ENCODE assay signal across 8 mouse cellular contexts in the genomic region with DNA sequence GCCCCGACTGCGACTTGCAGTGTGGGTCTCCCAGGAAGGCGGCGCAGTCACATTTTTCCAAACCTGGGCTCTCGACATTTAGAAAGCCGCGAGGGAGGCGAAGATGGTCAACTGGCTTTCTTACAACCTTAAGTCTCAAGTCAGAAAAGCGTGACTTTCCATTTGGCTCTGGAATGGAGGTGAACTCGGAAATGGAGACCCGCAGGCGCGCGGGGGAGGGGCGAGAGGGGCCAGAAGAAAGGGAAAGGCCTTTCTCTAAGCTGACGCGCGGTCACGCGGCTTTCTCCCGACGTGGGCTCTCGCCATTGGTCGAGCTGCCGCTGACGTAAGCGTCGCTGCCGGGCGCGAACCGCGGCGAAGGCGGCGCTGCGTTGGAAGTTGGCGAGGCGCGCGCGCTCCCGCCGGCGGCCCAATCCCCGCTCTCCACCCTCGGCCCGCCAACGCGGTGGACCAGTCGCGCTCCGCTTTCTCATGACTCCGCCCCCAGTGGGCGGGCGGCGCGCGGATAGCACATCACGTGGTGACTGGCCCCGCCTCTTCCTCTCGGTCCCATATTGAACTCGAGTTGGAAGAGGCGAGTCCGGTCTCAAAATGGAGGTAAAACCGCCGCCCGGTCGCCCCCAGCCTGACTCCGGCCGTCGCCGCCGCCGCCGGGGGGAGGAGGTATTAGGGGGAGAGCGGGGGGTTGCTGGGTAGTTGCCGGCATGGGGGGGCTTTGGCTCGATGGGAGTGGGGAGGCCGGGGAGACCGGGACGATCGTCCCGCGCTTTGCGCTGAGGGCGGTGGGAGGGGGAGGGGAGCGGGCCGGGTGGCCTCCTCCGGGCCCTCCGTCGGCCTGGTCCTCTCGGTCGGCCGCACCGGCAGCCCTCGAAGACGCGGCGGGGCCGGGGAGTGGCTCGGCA. TPM values are rescaled to one million over a fixed set of nuclear protein-coding genes. Genes with fewer than 3 reads are reported as not detected.
DNase-seq lines count a peak whose midpoint lies in the region; ATAC-seq lines count a peak whose summit lies in the region.

TSS of gene Hnrnpa3 (plus strand) at position 535 of the 902 bp plus-strand sequence.

- H3K27ac ChIP-seq in forebrain, embryonic 10.5 days = peak within 1 kb of the TSS; percentile 100
- H3K27ac ChIP-seq in heart, embryonic 15.5 days = peak within 1 kb of the TSS; percentile 99
- peak within 1 kb of the TSS; percentile 97 for H3K27ac ChIP-seq in liver, embryonic 15.5 days (replicated peaks)
- H3K27ac ChIP-seq in neural tube, embryonic 12.5 days = peak within 1 kb of the TSS; percentile 98

- WGBS in forebrain, embryonic 10.5 days = under 1% methylated on average over 101 of the region's 102 CpGs
- under 1% methylated on average over 93 of the region's 102 CpGs for WGBS in heart, embryonic 15.5 days
- under 1% methylated on average over 101 of the region's 102 CpGs for WGBS in liver, embryonic 15.5 days (ENCODE audit: insufficient replicate concordance)
- WGBS in neural tube, embryonic 12.5 days = under 1% methylated on average over 95 of the region's 102 CpGs

- H3K9ac ChIP-seq in heart, embryonic 15.5 days = peak within 1 kb of the TSS; percentile 99
- H3K9ac ChIP-seq in liver, embryonic 15.5 days = peak within 1 kb of the TSS; percentile 98
- H3K9ac ChIP-seq in neural tube, embryonic 12.5 days = peak within 1 kb of the TSS; percentile 99

- peak within 1 kb of the TSS; percentile 72 for H3K4me2 ChIP-seq in heart, embryonic 15.5 days
- peak within 1 kb of the TSS; percentile 87 for H3K4me2 ChIP-seq in liver, embryonic 15.5 days
- peak within 1 kb of the TSS; percentile 75 for H3K4me2 ChIP-seq in neural tube, embryonic 12.5 days (replicated peaks)

- no peaks in the 10 kb centered on the region for H3K27me3 ChIP-seq in forebrain, embryonic 10.5 days (ENCODE audit: poor library complexity, severe bottlenecking)
- H3K27me3 ChIP-seq in heart, embryonic 15.5 days = no peaks in the 10 kb centered on the region
- H3K27me3 ChIP-seq in liver, embryonic 15.5 days = no peaks in the 10 kb centered on the region
- H3K27me3 ChIP-seq in neural tube, embryonic 12.5 days (replicated peaks) = no peaks in the 10 kb centered on the region

- H3K4me3 ChIP-seq in forebrain, embryonic 10.5 days = peak within 1 kb of the TSS; percentile 93
- H3K4me3 ChIP-seq in heart, embryonic 15.5 days = peak within 1 kb of the TSS; percentile 95
- peak within 1 kb of the TSS; percentile 95 for H3K4me3 ChIP-seq in liver, embryonic 15.5 days (replicated peaks)
- H3K4me3 ChIP-seq in neural tube, embryonic 12.5 days = peak within 1 kb of the TSS; percentile 93

- ATAC-seq in heart, embryonic 15.5 days (replicated peaks; ENCODE audit: insufficient number of reproducible peaks, insufficient read depth, low FRiP score, low read depth) = peak; percentile 95
- ATAC-seq in liver, embryonic 15.5 days (ENCODE audit: insufficient read depth) = peak; percentile 91
- peak; percentile 93 for ATAC-seq in neural tube, embryonic 12.5 days (ENCODE audit: low FRiP score, low read depth)

- peaks cover 33% of the 10 kb centered on the region for H3K36me3 ChIP-seq in forebrain, embryonic 10.5 days (replicated peaks)
- peaks cover 17% of the 10 kb centered on the region for H3K36me3 ChIP-seq in heart, embryonic 15.5 days
- peaks cover 34% of the 10 kb centered on the region for H3K36me3 ChIP-seq in liver, embryonic 15.5 days (replicated peaks)
- peaks cover 17% of the 10 kb centered on the region for H3K36me3 ChIP-seq in neural tube, embryonic 12.5 days

- no peaks in the 10 kb centered on the region for H3K9me3 ChIP-seq in forebrain, embryonic 10.5 days
- H3K9me3 ChIP-seq in heart, embryonic 15.5 days (replicated peaks) = no peaks in the 10 kb centered on the region
- H3K9me3 ChIP-seq in liver, embryonic 15.5 days (replicated peaks) = no peaks in the 10 kb centered on the region
- H3K9me3 ChIP-seq in neural tube, embryonic 12.5 days = no peaks in the 10 kb centered on the region

- peak; percentile 98 to 99 for DNase-seq in CD8-positive naive resting alpha-beta T cell, adult 2 months (ENCODE audit: low read depth in 2 of 2, low spot score in 2 of 2)
- DNase-seq in c-Kit-positive CD71-negative TER-119-negative erythroid progenitor cells, embryonic 14.5 days (ENCODE audit: low read depth) = peak; percentile 97
- DNase-seq in forebrain, embryonic 10.5 days (ENCODE audit: extremely low spot score, low spot score) = peak; percentile 97
- DNase-seq in kidney, postnatal 36 days = peak; percentile 98 to 99
- DNase-seq in telencephalon, adult 2 months (ENCODE audit: low read depth, low spot score) = peak; percentile 98

- peaks cover 23% of the 10 kb centered on the region for H3K4me1 ChIP-seq in forebrain, embryonic 10.5 days
- H3K4me1 ChIP-seq in heart, embryonic 15.5 days (replicated peaks) = peaks cover 19% of the 10 kb centered on the region
- H3K4me1 ChIP-seq in liver, embryonic 15.5 days (replicated peaks) = peaks cover 31% of the 10 kb centered on the region
- H3K4me1 ChIP-seq in neural tube, embryonic 12.5 days = peaks cover 17% of the 10 kb centered on the region

RNA-seq across cellular contexts. Expression of gene Hnrnpa3, which starts in this region (rescaled TPM):
- 405 and 428 TPM in 2 replicates for polyA plus RNA-seq in forebrain, embryonic 10.5 days (2016; fragmentation: Nextera tagmentation; extraction: Ambion mirVana)
- polyA plus RNA-seq in heart, embryonic 15.5 days (2015; fragmentation: Nextera tagmentation; extraction: Ambion mirVana) = 170 and 171 TPM in 2 replicates
- 96.7 and 101 TPM in 2 replicates for polyA plus RNA-seq in liver, embryonic 15.5 days (2015; fragmentation: Nextera tagmentation; extraction: Ambion mirVana)
- 334 and 350 TPM in 2 replicates for polyA plus RNA-seq in neural tube, embryonic 12.5 days (2016; fragmentation: Nextera tagmentation; extraction: Ambion mirVana)

Comparison
In these comparisons a context has a peak if more than half of its experiments do, and no peak if none do; other contexts are left out.
1. Peak in every context shown above with its lines: DNase-seq, ATAC-seq, H3K4me3 ChIP-seq and H3K27ac ChIP-seq.